Mouse (Mus musculus) midbrain, embryonic 16.5 days (tissue): ENCODE data around the gene Ap3b1. TPM values are rescaled to one million over a fixed set of nuclear protein-coding genes. Genes with fewer than 3 reads are reported as not detected.

Experiments
- ATAC-seq: fragments of 200-750 bp; cut with Nextera tagmentation; 2 replicates; pipeline ENCODE4 v1.8.0; 2017; ENCODE audit warnings: moderate TSS enrichment
- H3K27ac ChIP-seq: fragments of 300-500 bp; sonication (generic); 2 replicates; pipeline ENCODE4 v1.5.1; 2014; ENCODE audit warnings: mild to moderate bottlenecking, low read length, mixed read lengths
- H3K27me3 ChIP-seq: fragments of 300-500 bp; sonication (generic); 2 replicates; pipeline ENCODE4 v1.6.1; 2014; ENCODE audit warnings: low read depth, low read length, mixed read lengths; ENCODE audit not compliant: control insufficient read depth, insufficient read depth
- H3K36me3 ChIP-seq: fragments of 300-500 bp; sonication (generic); 2 replicates; pipeline ENCODE4 v1.6.1; 2014; ENCODE audit warnings: mild to moderate bottlenecking, low read length, moderate library complexity, mixed read lengths; ENCODE audit not compliant: control insufficient read depth, insufficient read depth
- H3K4me1 ChIP-seq: fragments of 300-500 bp; sonication (generic); 2 replicates; pipeline ENCODE4 v1.6.1; 2014; ENCODE audit warnings: mild to moderate bottlenecking, low read length, mixed read lengths; ENCODE audit not compliant: control insufficient read depth, insufficient read depth
- H3K4me2 ChIP-seq: fragments of 300-500 bp; sonication (generic); 2 replicates; pipeline ENCODE4 v1.6.1; 2014; ENCODE audit warnings: mild to moderate bottlenecking, low read length, mixed read lengths
- H3K4me3 ChIP-seq: fragments of 300-500 bp; sonication (generic); 2 replicates; pipeline ENCODE4 v1.5.1; 2014; ENCODE audit warnings: low read depth, mild to moderate bottlenecking, low read length, moderate library complexity, mixed read lengths
- H3K9ac ChIP-seq: fragments of 300-500 bp; sonication (generic); 2 replicates; pipeline ENCODE4 v1.6.1; 2014; ENCODE audit warnings: low read depth, low read length, mixed read lengths
- H3K9me3 ChIP-seq: fragments of 300-500 bp; sonication (generic); replicated peaks from 2 replicates; pipeline ENCODE4 v1.6.1; 2014; ENCODE audit warnings: mild to moderate bottlenecking, low read length, mixed read lengths; ENCODE audit not compliant: control insufficient read depth, poor library complexity, severe bottlenecking
- WGBS: fragments of 180-500 bp; shearing (Covaris S2); extraction: QIAGEN DNeasy Blood & Tissue Kit; methylation state at CpG from one replicate; pipeline ENCODE4 v1.1.7; 2014; 5-methylcytosine and 5-hydroxymethylcytosine counted together
- polyA plus RNA-seq: library from polyadenylated mRNA; unstranded; fragments of >200 nt; fragmentation: Nextera tagmentation; extraction: Ambion mirVana; gene quantifications from 2 replicates; pipeline ENCODE4 v1.2.1, GENCODE M21; 2015

Ap3b1 gene
- polyA plus RNA-seq, 1 experiment from 2014 or later = 27.2 TPM

DNA sequence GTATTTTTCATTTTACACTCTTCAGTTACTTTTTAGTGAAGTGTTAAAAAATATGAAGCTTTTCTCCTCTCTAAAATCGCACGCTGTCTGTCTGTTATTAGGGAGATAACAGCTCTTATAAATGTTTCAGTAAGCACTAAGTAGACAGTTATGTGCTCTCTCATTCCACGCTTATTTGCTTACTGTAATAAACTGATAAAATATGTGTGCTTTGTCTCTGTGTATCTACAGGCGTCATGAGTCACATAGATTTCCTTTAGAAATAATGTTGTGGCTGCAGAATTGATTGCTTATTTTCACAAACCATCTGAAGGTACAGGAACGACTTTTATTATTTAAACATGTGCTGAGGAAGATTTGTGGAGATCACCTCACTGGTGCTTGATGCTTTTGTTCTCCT, 164.5 kb downstream of the Ap3b1 start:
- H3K4me3 ChIP-seq = no peak overlapping the region
- 70% methylated on average over 5 of the region's 5 CpGs for WGBS
- H3K4me2 ChIP-seq = no peak overlapping the region
- H3K9ac ChIP-seq = no peak overlapping the region
- H3K4me1 ChIP-seq = 0 out of 2 replicates have a peak, but pooled peaks cover 2% of the 10 kb centered on the region
- H3K9me3 ChIP-seq = no peaks in the 10 kb centered on the region
- H3K27ac ChIP-seq = no peak overlapping the region
- no peak for ATAC-seq
- H3K36me3 ChIP-seq = no peaks in the 10 kb centered on the region
- no peaks in the 10 kb centered on the region for H3K27me3 ChIP-seq

DNA sequence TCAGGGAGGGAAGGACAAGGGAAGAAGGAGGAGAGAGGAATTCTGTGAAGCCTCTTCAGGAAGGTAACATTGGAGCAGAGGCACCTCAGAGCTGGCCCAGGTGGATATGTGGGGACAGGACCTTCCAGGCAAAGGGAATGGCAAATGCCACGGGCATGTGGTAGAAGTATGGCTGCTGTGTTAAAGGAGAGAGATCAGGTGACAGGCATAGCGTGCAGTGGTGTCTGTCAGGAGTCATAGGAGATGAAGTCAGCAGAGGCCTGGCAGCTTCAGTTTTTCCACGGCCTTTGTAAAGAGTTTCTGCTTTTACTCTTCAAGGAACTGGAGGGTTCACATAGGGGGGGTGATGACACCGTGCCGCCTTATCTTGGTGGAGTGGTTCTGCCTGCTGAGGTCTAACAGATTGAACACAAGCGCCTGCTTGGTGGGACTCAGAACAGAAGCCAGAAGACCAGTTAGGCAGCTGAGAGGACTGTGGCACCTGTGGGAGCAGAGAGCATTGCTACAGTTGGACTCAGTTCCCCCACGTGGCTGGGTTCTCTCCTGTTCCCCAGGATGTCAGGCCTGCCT, 166.0 kb downstream of the Ap3b1 start:
- no peaks in the 10 kb centered on the region for H3K9me3 ChIP-seq
- no peak overlapping the region for H3K9ac ChIP-seq
- H3K4me3 ChIP-seq = no peak overlapping the region
- 0 out of 2 replicates have a peak, but pooled peaks cover 5% of the 10 kb centered on the region for H3K36me3 ChIP-seq
- H3K27me3 ChIP-seq = no peaks in the 10 kb centered on the region
- WGBS = 85% methylated on average over 7 of the region's 7 CpGs
- no peak overlapping the region for H3K4me2 ChIP-seq
- 0 out of 2 replicates have a peak, but pooled peaks cover 2% of the 10 kb centered on the region for H3K4me1 ChIP-seq
- ATAC-seq = no peak
- no peak overlapping the region for H3K27ac ChIP-seq

DNA sequence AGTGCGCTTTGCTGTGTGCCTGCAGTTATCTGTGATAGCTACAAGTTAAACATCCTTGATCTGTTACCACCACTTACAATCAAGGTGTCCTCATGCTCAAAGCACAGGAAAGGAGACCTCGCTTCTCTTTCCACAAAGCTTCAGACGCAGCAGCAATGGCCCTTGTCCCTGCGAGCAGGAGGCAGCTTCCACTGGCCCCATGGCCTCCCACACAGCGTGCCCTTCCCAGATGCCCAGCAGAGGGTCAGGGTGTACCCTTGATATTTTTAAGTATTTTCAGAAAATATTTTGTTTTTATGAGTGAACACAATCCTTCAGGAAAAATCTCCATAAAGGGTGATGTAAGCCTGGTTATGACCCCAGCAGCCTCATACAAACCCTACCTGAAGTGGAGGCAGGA, 170.4 kb downstream of the Ap3b1 start:
- H3K27me3 ChIP-seq = no peaks in the 10 kb centered on the region
- no peak overlapping the region for H3K4me3 ChIP-seq
- H3K27ac ChIP-seq = no peak overlapping the region
- H3K36me3 ChIP-seq = 0 out of 2 replicates have a peak, but pooled peaks cover 5% of the 10 kb centered on the region
- H3K4me2 ChIP-seq = no peak overlapping the region
- no peaks in the 10 kb centered on the region for H3K9me3 ChIP-seq
- no peaks in the 10 kb centered on the region for H3K4me1 ChIP-seq
- 95% methylated on average over 5 of the region's 5 CpGs for WGBS
- ATAC-seq = no peak
- H3K9ac ChIP-seq = no peak overlapping the region

DNA sequence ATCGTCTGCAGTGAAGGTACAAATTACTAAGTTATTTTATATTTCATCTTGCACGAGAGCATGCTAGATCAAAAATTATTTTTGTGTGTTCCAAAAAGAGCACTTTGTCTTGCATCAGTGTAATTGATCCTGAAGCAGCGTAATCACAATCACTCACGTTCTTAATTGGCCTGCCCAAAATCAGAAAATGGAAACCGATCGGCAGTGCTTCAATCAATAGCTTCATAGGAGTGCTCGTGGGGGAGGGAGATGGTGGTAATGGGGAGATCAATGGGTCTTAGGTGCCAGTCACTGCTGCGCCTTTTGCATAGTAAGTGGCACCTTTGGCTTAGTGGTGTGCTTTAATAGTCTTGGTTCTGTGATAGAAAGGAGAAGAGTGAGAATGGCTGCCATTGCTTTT, 174.8 kb downstream of the Ap3b1 start:
- ATAC-seq = no peak
- H3K27me3 ChIP-seq = no peaks in the 10 kb centered on the region
- WGBS = 93% methylated on average over 8 of the region's 8 CpGs
- H3K4me3 ChIP-seq = no peak overlapping the region
- H3K4me2 ChIP-seq = no peak overlapping the region
- H3K9me3 ChIP-seq = no peaks in the 10 kb centered on the region
- H3K36me3 ChIP-seq = 0 out of 2 replicates have a peak, but pooled peaks cover 5% of the 10 kb centered on the region
- no peak overlapping the region for H3K27ac ChIP-seq
- H3K9ac ChIP-seq = no peak overlapping the region
- H3K4me1 ChIP-seq = no peaks in the 10 kb centered on the region

DNA sequence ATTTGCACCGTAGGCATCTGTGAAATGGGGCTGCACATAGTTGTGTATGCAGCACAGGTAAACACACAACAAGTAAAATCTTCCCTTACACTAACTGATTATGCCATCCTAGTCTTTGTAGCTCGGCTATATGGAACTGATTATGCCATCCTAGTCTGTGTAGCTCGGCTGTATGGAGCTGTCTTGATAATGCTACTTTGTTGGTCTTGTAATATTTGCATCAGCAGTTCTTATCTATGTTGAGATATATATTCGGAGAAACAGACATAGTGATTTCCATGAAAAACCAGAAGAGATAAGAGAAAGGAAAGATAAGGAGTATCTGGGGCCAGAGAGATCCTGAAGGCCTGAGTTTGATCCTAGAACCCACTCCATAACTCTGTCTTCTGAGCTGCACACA, 178.6 kb downstream of the Ap3b1 start:
- WGBS = 92% methylated on average over 4 of the region's 4 CpGs
- Histone ChIP-seq H3K4me1 (no peaks in the 10 kb centered on the region), H3K36me3 (no peaks in the 10 kb centered on the region), H3K27ac (no peak overlapping the region), H3K4me2 (no peak overlapping the region), H3K9ac (no peak overlapping the region), H3K4me3 (no peak overlapping the region), H3K27me3 (no peaks in the 10 kb centered on the region), H3K9me3 (no peaks in the 10 kb centered on the region)
- ATAC-seq = no peak

DNA sequence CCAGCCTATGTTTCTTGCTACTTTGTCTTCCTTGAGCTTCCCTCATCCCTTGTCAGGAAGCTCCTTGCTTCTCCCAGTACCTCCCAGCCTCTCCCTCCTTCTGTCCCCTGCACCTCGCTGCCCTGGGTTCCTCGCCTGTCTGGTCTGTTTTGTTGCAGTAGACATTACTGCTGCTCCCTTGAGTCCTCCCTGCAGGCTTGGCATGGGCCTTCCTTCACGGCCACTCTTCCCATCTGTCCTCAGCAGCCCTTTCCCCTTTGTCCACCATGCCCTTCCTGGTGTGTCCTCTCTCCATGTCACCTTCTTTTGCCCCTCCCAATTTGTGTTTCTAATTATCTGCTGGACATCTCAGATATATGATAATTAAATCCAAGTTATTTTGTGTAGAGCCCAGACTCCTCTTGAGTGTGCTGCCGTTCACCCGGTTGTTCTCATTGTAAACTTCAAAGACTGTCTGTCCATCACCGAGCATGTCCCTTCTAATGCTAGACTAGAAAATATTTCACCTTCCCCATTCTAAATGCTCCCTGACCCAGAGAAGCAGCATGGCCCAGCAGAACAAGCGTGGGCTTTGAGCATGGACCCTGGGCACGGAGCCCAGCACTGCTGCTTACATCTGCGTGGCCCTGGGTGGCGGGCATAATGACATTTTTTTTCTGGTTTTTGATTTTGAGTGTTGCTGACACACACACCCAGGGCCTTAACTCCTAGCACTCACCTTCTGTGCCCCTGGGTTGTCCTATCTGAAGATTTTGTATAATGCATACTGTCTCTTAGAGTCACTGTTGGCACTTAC, 181.3 kb downstream of the Ap3b1 start:
- H3K9me3 ChIP-seq = no peaks in the 10 kb centered on the region
- H3K36me3 ChIP-seq = no peaks in the 10 kb centered on the region
- no peak overlapping the region for H3K9ac ChIP-seq
- no peak overlapping the region for H3K4me2 ChIP-seq
- H3K4me3 ChIP-seq = no peak overlapping the region
- no peak overlapping the region for H3K27ac ChIP-seq
- no peaks in the 10 kb centered on the region for H3K27me3 ChIP-seq
- H3K4me1 ChIP-seq = peaks cover 3% of the 10 kb centered on the region; the same call in 1 of the 2 replicates
- 86% methylated on average over 10 of the region's 10 CpGs for WGBS
- ATAC-seq = no peak

DNA sequence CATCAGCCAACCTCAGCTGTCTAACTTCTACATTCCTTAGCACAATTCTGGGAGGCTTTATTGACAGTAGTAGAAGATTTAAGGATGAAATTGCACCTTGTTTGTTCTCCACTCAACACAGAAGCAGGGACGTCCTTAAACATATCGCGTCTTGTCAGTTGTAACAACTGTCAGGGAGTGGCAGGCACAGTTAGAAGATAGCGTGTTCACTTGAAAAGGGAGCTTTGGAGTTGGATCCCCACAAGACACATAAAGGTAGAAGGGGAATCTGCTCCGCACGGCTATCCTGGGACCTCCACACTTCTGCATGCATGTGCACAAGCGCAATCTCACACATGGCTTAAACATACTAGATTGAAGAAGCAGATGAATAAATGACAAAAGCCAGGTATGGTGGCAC, 183.3 kb downstream of the Ap3b1 start:
- Histone ChIP-seq H3K9ac (no peak overlapping the region), H3K36me3 (no peaks in the 10 kb centered on the region), H3K4me2 (no peak overlapping the region), H3K27me3 (no peaks in the 10 kb centered on the region; the same call in 1 of the 2 replicates), H3K9me3 (no peaks in the 10 kb centered on the region), H3K27ac (no peak overlapping the region), H3K4me1 (peaks cover 6% of the 10 kb centered on the region; the same call in 1 of the 2 replicates), H3K4me3 (no peak overlapping the region)
- WGBS = 94% methylated on average over 7 of the region's 7 CpGs
- ATAC-seq = no peak

DNA sequence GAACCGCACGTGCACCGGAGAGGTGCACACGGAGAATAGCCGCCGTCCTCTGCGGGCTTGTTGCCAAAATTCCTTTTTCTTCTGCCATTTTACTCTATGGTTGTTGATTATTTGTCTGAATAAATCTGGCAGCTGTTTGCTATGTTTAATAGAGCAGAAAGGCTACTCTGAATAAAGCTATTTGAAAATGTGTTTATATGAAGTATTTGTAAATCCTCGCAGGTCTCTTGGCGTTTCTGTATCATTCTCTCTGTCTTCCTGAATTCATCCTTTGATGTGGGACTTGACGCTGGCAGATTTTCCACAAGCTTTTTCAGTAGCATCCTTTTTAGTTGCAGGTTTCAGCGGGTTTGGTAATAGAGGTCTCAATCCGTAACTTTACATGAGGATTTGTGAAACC, 185.5 kb downstream of the Ap3b1 start:
- no peaks in the 10 kb centered on the region for H3K36me3 ChIP-seq
- H3K27me3 ChIP-seq = no peaks in the 10 kb centered on the region; the same call in 1 of the 2 replicates
- ATAC-seq = no peak
- H3K4me2 ChIP-seq = peak overlapping the region; percentile 19
- WGBS = 47% methylated on average over 12 of the region's 12 CpGs
- no peak overlapping the region for H3K4me3 ChIP-seq
- no peaks in the 10 kb centered on the region for H3K9me3 ChIP-seq
- H3K27ac ChIP-seq = no peak overlapping the region
- no peak overlapping the region for H3K9ac ChIP-seq
- peaks cover 6% of the 10 kb centered on the region; the same call in 1 of the 2 replicates for H3K4me1 ChIP-seq

DNA sequence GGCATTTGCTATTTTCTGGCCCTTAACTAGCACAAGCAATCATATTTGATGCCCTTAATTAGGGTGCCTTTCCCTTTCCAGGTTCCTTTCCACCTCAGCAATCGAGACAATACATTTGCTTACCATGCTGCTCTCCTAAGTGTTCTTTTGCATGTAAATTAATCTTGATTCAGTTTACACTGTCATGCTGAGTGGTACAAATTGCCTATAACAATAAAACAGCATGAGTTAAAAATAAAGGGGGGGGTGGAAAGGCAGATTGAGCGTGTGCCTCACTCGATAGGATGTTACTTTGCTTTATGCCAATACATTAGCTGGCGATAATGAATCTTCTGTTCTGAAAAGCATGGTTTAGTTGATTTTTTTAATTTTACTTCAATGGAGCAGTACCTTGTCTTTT, 187.0 kb downstream of the Ap3b1 start:
- Histone ChIP-seq H3K4me3 (no peak overlapping the region), H3K9ac (no peak overlapping the region), H3K27ac (no peak overlapping the region), H3K9me3 (no peaks in the 10 kb centered on the region), H3K4me2 (no peak overlapping the region), H3K27me3 (no peaks in the 10 kb centered on the region; the same call in 1 of the 2 replicates), H3K4me1 (peaks cover 9% of the 10 kb centered on the region; the same call in 1 of the 2 replicates), H3K36me3 (no peaks in the 10 kb centered on the region)
- peak; percentile 41; the same call in 1 of the 2 replicates for ATAC-seq
- WGBS = 37% methylated on average over 4 of the region's 4 CpGs
